Mouse (Mus musculus): Measurements from ENCODE around the gene Olfr648.

The Olfr648 gene

GRCm38 (mm10) chr7:104183292-104183691 lies at the start of gene Olfr648:
Gene Olfr648, minus strand, starts transcription at chr7:104183392.
- DNase-seq (ENCODE audit: extremely low read depth, insufficient read length, low spot score): no peak

GRCm38 (mm10) chr7:104231203-104231602 lies 48.0 kb upstream of the Olfr648 start:
- no peak for DNase-seq (ENCODE audit: extremely low read depth, insufficient read length, low spot score)

GRCm38 (mm10) chr7:104218701-104219569 lies 35.7 kb upstream of the Olfr648 start, which contains the start of gene Trim6:
Gene Trim6, plus strand, starts transcription at chr7:104218793.
- peak; percentile 71 for DNase-seq (ENCODE audit: extremely low read depth, insufficient read length, low spot score)

GRCm38 (mm10) chr7:104217881-104218280 lies 34.7 kb upstream of the Olfr648 start:
- DNase-seq (ENCODE audit: extremely low read depth, insufficient read length, low spot score): no peak

- DNase-seq (ENCODE audit: extremely low read depth, insufficient read length, low spot score): no peak
Observed at GRCm38 (mm10) chr7:104216011-104216535, 32.9 kb upstream of the Olfr648 start.

GRCm38 (mm10) chr7:104206197-104206596 lies 23.0 kb upstream of the Olfr648 start:
- DNase-seq (ENCODE audit: extremely low read depth, insufficient read length, low spot score): no peak

GRCm38 (mm10) chr7:104199822-104200221 lies 16.6 kb upstream of the Olfr648 start:
- DNase-seq (ENCODE audit: extremely low read depth, insufficient read length, low spot score): peak; percentile 18

GRCm38 (mm10) chr7:104195885-104196284 lies 12.7 kb upstream of the Olfr648 start, which contains the start of gene Olfr649:
Gene Olfr649, minus strand, starts transcription at chr7:104195985.
- no peak for DNase-seq (ENCODE audit: extremely low read depth, insufficient read length, low spot score)

- no peak for DNase-seq (ENCODE audit: extremely low read depth, insufficient read length, low spot score)
Observed at GRCm38 (mm10) chr7:104191275-104191674, 8.1 kb upstream of the Olfr648 start.

DNA sequence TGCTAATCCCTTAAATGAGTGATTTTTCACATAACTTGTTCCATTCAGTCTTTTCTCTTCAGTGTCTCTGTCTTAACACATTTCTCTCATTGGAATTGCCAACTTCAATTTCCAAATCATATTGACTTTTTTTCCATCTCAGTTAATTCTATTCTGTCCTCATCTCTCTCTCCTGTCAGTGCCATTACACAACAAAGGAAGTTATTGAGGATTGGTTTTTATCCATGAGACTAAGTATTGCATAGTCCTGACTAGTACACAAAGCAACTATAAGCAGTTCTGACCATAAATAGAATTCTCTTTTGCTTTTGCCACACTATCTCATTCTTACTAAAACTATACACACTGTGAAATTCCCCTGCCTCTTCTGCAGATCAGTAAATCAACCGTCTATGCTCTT lies 4.1 kb downstream of the Olfr648 start:
- DNase-seq (ENCODE audit: extremely low read depth, insufficient read length, low spot score): no peak

DNA sequence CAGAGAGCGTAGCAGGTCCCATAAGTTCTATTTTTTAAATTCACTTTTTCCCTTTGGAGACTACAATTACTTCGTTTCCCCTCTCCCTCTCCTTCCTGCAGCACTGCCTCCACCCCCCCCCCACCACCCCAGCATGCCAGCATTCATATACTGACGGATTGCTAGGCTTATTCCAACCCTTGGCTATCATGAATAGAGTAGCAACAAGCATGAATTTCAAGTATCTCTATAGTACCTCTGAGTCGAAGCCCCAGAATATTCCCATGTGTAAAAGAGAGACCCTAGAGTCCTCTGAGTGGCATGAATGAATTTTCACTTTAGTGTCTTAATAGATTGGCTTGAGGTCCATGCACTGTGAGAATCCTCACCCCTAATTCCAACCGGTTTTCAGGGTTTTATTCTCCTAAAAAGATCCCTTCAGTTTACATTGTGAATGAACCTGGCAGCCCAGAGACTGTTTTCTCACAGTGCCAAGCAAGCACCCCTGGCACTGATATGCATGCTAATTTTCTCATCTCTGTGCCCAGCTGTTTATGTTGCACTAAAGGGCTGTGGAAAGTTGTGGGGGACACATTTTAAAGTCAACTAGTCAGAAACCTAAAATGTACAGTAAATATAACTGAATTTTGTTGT lies 4.7 kb downstream of the Olfr648 start:
- no peak for DNase-seq (ENCODE audit: extremely low read depth, insufficient read length, low spot score)

DNA sequence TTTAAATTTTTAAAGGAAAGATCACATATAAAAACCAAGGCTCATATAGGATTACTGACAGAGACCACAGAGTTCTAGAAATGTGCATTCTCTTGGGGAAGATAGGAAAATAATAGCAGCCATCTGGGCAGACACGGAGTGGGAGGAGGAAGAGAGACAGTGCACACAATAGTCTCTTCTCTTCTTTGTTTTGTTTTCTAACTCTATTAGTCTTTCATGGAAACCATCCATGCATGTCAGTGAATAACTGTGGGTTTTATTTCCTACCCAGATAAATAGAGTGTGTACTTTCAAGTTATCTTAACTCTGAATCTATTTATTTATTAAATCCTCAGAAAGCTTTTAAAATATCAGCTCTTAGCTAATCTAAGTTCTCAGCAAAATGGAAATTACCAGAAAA lies 8.1 kb downstream of the Olfr648 start:
- DNase-seq (ENCODE audit: extremely low read depth, insufficient read length, low spot score): no peak

- DNase-seq (ENCODE audit: extremely low read depth, insufficient read length, low spot score): no peak
Observed at GRCm38 (mm10) chr7:104169634-104170204, 13.5 kb downstream of the Olfr648 start.

GRCm38 (mm10) chr7:104167105-104167504 lies 16.1 kb downstream of the Olfr648 start:
- no peak for DNase-seq (ENCODE audit: extremely low read depth, insufficient read length, low spot score)

- no peak for DNase-seq (ENCODE audit: extremely low read depth, insufficient read length, low spot score)
Observed at GRCm38 (mm10) chr7:104150456-104150855, 32.7 kb downstream of the Olfr648 start, which contains the start of gene Ubqlnl. Gene Ubqlnl, minus strand, starts transcription at chr7:104150556.

GRCm38 (mm10) chr7:104143179-104143578 lies 40.0 kb downstream of the Olfr648 start, which contains the start of gene Ubqln3:
Gene Ubqln3, minus strand, starts transcription at chr7:104143279.
- DNase-seq (ENCODE audit: extremely low read depth, insufficient read length, low spot score): no peak

- no peak for DNase-seq (ENCODE audit: extremely low read depth, insufficient read length, low spot score)
Observed at GRCm38 (mm10) chr7:104137305-104137704, 45.9 kb downstream of the Olfr648 start, which contains the start of gene Olfr643. Gene Olfr643, minus strand, starts transcription at chr7:104137405.

GRCm38 (mm10) chr7:104129726-104130125 lies 53.5 kb downstream of the Olfr648 start, which contains the start of gene Ubqln5:
Gene Ubqln5, minus strand, starts transcription at chr7:104129826.
- DNase-seq (ENCODE audit: extremely low read depth, insufficient read length, low spot score): no peak

Measured in 3134 (cell line).